ENCODE assay signal across 26 mouse cellular contexts in the genomic region with DNA sequence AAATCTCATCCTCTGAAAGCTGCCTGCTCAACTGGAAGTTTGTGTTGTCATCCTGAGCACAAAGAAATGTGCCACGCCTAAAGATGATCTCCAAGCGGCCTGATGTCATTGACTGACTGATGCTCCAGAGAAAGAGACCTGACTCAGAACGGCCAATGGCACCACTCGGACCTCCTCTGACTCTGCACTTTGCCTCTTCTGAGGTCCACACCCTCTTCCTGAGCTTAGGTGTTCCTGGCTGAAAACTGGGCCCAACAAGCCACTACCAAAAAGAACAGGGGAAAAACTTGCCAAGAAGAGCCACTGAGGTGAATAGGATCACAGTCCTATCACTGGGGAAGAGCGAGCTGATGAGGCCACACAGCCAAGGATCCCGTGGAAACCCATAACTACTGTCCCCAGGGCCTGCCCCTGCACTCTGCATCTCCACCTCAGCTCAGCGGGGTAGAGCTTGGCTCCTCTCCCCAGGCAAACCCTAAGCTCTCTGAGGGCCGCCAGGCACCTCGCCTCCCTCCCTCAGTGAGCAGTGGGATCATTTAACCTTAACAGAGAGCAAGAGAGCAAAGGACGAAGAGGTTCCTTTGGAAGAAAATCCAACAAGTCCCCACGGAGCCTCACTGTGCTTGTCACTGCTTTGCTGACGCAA. TPM values are rescaled to one million over a fixed set of nuclear protein-coding genes. Genes with fewer than 3 reads are reported as not detected.
DNase-seq lines count a peak whose midpoint lies in the region; ATAC-seq lines count a peak whose summit lies in the region.
"Had no signal": no experiment of that assay in that cellular context is flagged by ENCODE, and none has a peak within 500 bp of the region (broad histone marks: within the 10 kb centered on the region; RNA-seq: fewer than 3 reads in every experiment).

No protein-coding gene starts in this region.

- H3K36me3 ChIP-seq in heart, embryonic 10.5 days: no peaks in the 10 kb centered on the region
- no peaks in the 10 kb centered on the region for H3K36me3 ChIP-seq in embryonic facial prominence, embryonic 15.5 days
- H3K36me3 ChIP-seq: heart, embryonic 15.5 days; limb, embryonic 15.5 days; liver, embryonic 15.5 days had no signal

- no peak overlapping the region for H3K4me2 ChIP-seq in embryonic facial prominence, embryonic 15.5 days (replicated peaks)
- H3K4me2 ChIP-seq: heart, embryonic 15.5 days; limb, embryonic 15.5 days; liver, embryonic 15.5 days had no signal

- WGBS in heart, embryonic 10.5 days: 53% methylated on average over 12 of the region's 12 CpGs
- WGBS in embryonic facial prominence, embryonic 15.5 days: 58% methylated on average over 12 of the region's 12 CpGs

- intact Hi-C loops in heart, postnatal 25 days (cut with DNase I): no loop called here

- peak; percentile 66 for ATAC-seq in embryonic facial prominence, embryonic 15.5 days (ENCODE audit: insufficient number of reproducible peaks, low FRiP score, low TSS enrichment, low read depth)
- ATAC-seq: hindbrain, embryonic 16.5 days; intestine, embryonic 16.5 days had no signal

- DNase-seq in heart, embryonic 10.5 days (ENCODE audit: low spot score): no peak
- DNase-seq in heart, postnatal 25 days (ENCODE audit: low spot score): no peak
- DNase-seq in kidney, postnatal 10 days: peak; percentile 25
- peak; percentile 22 for DNase-seq in yolk sac, embryonic 10.5 days (ENCODE audit: low spot score)
- no peak for DNase-seq in gastrocnemius, postnatal 10 days
- no peak for DNase-seq in lung, adult 18-20 months
- no peak for DNase-seq in gastrocnemius, postnatal 25 days
- DNase-seq: adrenal gland, postnatal 14 days; cerebellum, postnatal 25 days; embryo, embryonic 11 days; gastrocnemius, adult 2 months; heart, adult 18-20 months; lung, postnatal 10 days; thymus, postnatal 25 days had no signal

- no peak overlapping the region for H3K9ac ChIP-seq in embryonic facial prominence, embryonic 15.5 days
- H3K9ac ChIP-seq: heart, embryonic 15.5 days; limb, embryonic 15.5 days; liver, embryonic 15.5 days had no signal

- H3K4me1 ChIP-seq in heart, embryonic 10.5 days: peaks cover 35% of the 10 kb centered on the region
- peaks cover 5% of the 10 kb centered on the region; the same call in 1 of the 2 replicates for H3K4me1 ChIP-seq in embryonic facial prominence, embryonic 15.5 days
- H3K4me1 ChIP-seq: liver, embryonic 15.5 days had no signal

- H3K27ac ChIP-seq in heart, embryonic 10.5 days: peak overlapping the region; percentile 69
- H3K27ac ChIP-seq in embryonic facial prominence, embryonic 15.5 days (replicated peaks): no peak overlapping the region
- H3K27ac ChIP-seq: gastrocnemius, adult 2 months; heart, embryonic 15.5 days; layer of hippocampus, adult 2 months; limb, embryonic 15.5 days; liver, embryonic 15.5 days had no signal

- no peaks in the 10 kb centered on the region for H3K9me3 ChIP-seq in heart, embryonic 10.5 days
- no peaks in the 10 kb centered on the region for H3K9me3 ChIP-seq in embryonic facial prominence, embryonic 15.5 days (replicated peaks)
- H3K9me3 ChIP-seq: heart, embryonic 15.5 days; limb, embryonic 15.5 days; liver, embryonic 15.5 days had no signal

- no peak overlapping the region for H3K4me3 ChIP-seq in heart, embryonic 10.5 days
- no peak overlapping the region for H3K4me3 ChIP-seq in embryonic facial prominence, embryonic 15.5 days (replicated peaks)
- H3K4me3 ChIP-seq: gastrocnemius, adult 2 months; heart, embryonic 15.5 days; layer of hippocampus, adult 2 months; limb, embryonic 15.5 days; liver, embryonic 15.5 days; megakaryocyte, embryonic 14.5 days had no signal

- H3K27me3 ChIP-seq in heart, embryonic 10.5 days (ENCODE audit: insufficient read depth, poor library complexity, severe bottlenecking): no peaks in the 10 kb centered on the region
- H3K27me3 ChIP-seq in embryonic facial prominence, embryonic 15.5 days: no peaks in the 10 kb centered on the region
- H3K27me3 ChIP-seq: heart, embryonic 15.5 days; limb, embryonic 15.5 days; liver, embryonic 15.5 days had no signal

RNA-seq across cellular contexts. Expression of gene D330020A13Rik, which starts 31.2 kb away (rescaled TPM):
- 0.27 TPM in 1 of 2 replicates, not detected in the other for polyA plus RNA-seq in heart, embryonic 10.5 days (2016; fragmentation: Nextera tagmentation; extraction: Ambion mirVana)
- not detected for total RNA-seq in heart, postnatal 25 days (2021)
- polyA plus RNA-seq in embryonic facial prominence, embryonic 15.5 days (2015; fragmentation: Nextera tagmentation; extraction: Ambion mirVana): 1.1 and 1.5 TPM in 2 replicates
- total RNA-seq in gastrocnemius, postnatal 10 days (2021): under 1 TPM in 1 of 2 experiments, not detected in 1; 0.41 TPM
- total RNA-seq in gastrocnemius, postnatal 25 days (2021): under 1 TPM in 1 of 2 experiments, not detected in 1; 0.24 TPM
- total RNA-seq: adrenal gland, postnatal 14 days; gastrocnemius, adult 2 months; heart, adult 18-20 months; hematopoietic stem cell, adult 5-6 weeks; layer of hippocampus, adult 2 months; left cerebral cortex, postnatal 36 days; midbrain, postnatal 0 days had no signal
- polyA plus RNA-seq: forebrain, embryonic 11.5 days; liver, embryonic 15.5 days had no signal

RNA-seq across cellular contexts. Expression of gene B4galnt3, which starts 31.4 kb away (rescaled TPM):
- 0.40 and 0.79 TPM in 2 replicates for polyA plus RNA-seq in heart, embryonic 10.5 days (2016; fragmentation: Nextera tagmentation; extraction: Ambion mirVana)
- total RNA-seq in heart, postnatal 25 days (2021): under 1 TPM; 0.18 to 0.22 TPM
- 2.5 and 2.9 TPM in 2 replicates for polyA plus RNA-seq in embryonic facial prominence, embryonic 15.5 days (2015; fragmentation: Nextera tagmentation; extraction: Ambion mirVana)
- 1 to 10 TPM; 3.3 to 3.4 TPM for total RNA-seq in gastrocnemius, postnatal 10 days (2021)
- total RNA-seq in gastrocnemius, postnatal 25 days (2021): 1 to 10 TPM; 1.4 to 1.5 TPM
- total RNA-seq: hematopoietic stem cell, adult 5-6 weeks had no signal
- polyA plus RNA-seq: forebrain, embryonic 11.5 days had no signal

Comparison
In these comparisons a context has a peak if more than half of its experiments do, and no peak if none do; other contexts are left out.
1. DNase-seq: peak in kidney, postnatal 10 days (single experiment) and yolk sac, embryonic 10.5 days (single experiment); none in heart, embryonic 10.5 days (single experiment), heart, postnatal 25 days (single experiment), gastrocnemius, postnatal 10 days (single experiment), lung, adult 18-20 months (0 of 2) and gastrocnemius, postnatal 25 days (single experiment).